Mouse (Mus musculus) liver, embryonic 11.5 days (tissue): ENCODE data around the gene Tnfsf9. TPM values are rescaled to one million over a fixed set of nuclear protein-coding genes. Genes with fewer than 3 reads are reported as not detected.

Experiments used
- ATAC-seq: fragments of 200-750 bp; cut with Nextera tagmentation; replicated peaks from 2 replicates; pipeline ENCODE4 v1.8.0; 2017; ENCODE audit warnings: moderate number of reproducible peaks, mild to moderate bottlenecking, moderate TSS enrichment, moderate library complexity; ENCODE audit not compliant: low FRiP score
- DNase-seq: peaks from one replicate; pipeline ENCODE4 v3.0.0-alpha.2; 2017; ENCODE audit warnings: low spot score
- H3K27ac ChIP-seq: fragments of 300-500 bp; sonication (generic); 2 replicates; pipeline ENCODE4 v1.5.1; 2014; ENCODE audit warnings: mild to moderate bottlenecking, low read depth, low read length, control low read depth
- H3K27me3 ChIP-seq: fragments of 300-500 bp; sonication (generic); replicated peaks from 2 replicates; pipeline ENCODE4 v1.6.1; 2014; ENCODE audit warnings: low read length, mixed read lengths; ENCODE audit not compliant: control insufficient read depth, insufficient read depth
- H3K36me3 ChIP-seq: fragments of 300-500 bp; sonication (generic); 2 replicates; pipeline ENCODE4 v1.6.1; 2014; ENCODE audit warnings: mild to moderate bottlenecking, low read length, moderate library complexity, mixed read lengths; ENCODE audit not compliant: control insufficient read depth, insufficient read depth
- H3K4me1 ChIP-seq: fragments of 300-500 bp; sonication (generic); replicated peaks from 2 replicates; pipeline ENCODE4 v1.6.1; 2014; ENCODE audit warnings: low read length, mixed read lengths; ENCODE audit not compliant: control insufficient read depth, insufficient read depth
- H3K4me2 ChIP-seq: fragments of 300-500 bp; sonication (generic); 2 replicates; pipeline ENCODE4 v1.6.1; 2014; ENCODE audit warnings: mild to moderate bottlenecking, control low read depth, moderate library complexity
- H3K4me3 ChIP-seq: fragments of 300-500 bp; sonication (generic); 2 replicates; pipeline ENCODE4 v1.5.1; 2014; ENCODE audit warnings: low read depth, low read length, control low read depth
- H3K9ac ChIP-seq: fragments of 300-500 bp; sonication (generic); 2 replicates; pipeline ENCODE4 v1.6.1; 2014; ENCODE audit warnings: low read depth, low read length, control low read depth
- H3K9me3 ChIP-seq: fragments of 300-500 bp; sonication (generic); 2 replicates; pipeline ENCODE4 v1.6.1; 2016; ENCODE audit warnings: low read length, inconsistent platforms, mixed read lengths; ENCODE audit not compliant: control insufficient read depth
- WGBS: fragments of 180-500 bp; shearing (Covaris S2); extraction: QIAGEN DNeasy Blood & Tissue Kit; methylation state at CpG from one replicate; pipeline ENCODE4 v1.1.7; 2014; 5-methylcytosine and 5-hydroxymethylcytosine counted together
- polyA plus RNA-seq: library from polyadenylated mRNA; unstranded; fragments of >200 nt; fragmentation: Nextera tagmentation; extraction: Ambion mirVana; gene quantifications from 2 replicates; pipeline ENCODE4 v1.2.1, GENCODE M21; 2014

The Tnfsf9 gene
- polyA plus RNA-seq, 1 experiment from 2014 or later, result 5.4 TPM

DNA sequence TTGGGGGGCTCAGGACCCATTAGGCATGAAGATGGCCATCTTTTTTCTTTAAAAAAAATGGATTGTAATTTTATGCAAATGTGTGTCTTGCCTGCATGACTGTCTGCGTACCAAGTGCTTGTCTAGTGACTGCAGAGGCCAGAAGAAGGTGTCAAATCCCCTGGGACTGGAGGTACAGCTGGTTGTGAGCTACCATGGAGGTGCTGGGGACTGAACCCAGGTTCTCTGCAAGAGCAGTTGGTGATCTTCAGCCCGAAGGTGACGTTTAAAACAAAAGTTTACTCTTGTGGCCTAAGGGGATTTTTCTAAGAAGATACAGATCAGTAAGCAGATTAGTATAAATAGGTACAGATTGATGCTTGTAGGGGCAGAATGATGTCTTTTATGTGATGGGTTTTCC, 30.5 kb downstream of the Tnfsf9 start:
- H3K9me3 ChIP-seq, result no peaks in the 10 kb centered on the region
- no peak overlapping the region for H3K9ac ChIP-seq
- no peak overlapping the region for H3K4me2 ChIP-seq
- DNase-seq (no peak), ATAC-seq (no peak)
- H3K27ac ChIP-seq, result no peak overlapping the region
- H3K4me1 ChIP-seq, result peaks cover 7% of the 10 kb centered on the region; the same call in 1 of the 2 replicates
- no peak overlapping the region for H3K4me3 ChIP-seq
- no peaks in the 10 kb centered on the region for H3K27me3 ChIP-seq
- no peaks in the 10 kb centered on the region for H3K36me3 ChIP-seq
- WGBS, result 78% methylated on average over 3 of the region's 3 CpGs

DNA sequence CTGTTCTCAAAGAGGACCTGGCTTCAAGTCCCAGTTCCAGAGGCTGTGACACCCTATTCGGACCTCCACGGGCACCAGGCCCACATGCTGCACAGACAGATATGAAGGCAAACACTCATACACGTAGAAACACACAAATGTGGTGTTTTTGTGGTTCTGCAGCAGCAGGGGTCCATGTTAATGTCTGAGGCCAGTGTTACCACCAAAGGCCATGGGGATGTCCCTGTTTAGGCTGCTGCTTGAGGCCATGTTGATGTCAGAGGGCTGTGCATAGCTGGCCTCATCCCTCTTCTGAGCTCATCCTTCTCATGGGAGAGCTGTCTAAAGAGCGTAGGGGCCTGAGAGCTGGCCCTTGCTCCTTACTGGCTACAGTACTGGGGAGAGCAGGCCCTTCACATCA, 33.6 kb downstream of the Tnfsf9 start:
- no peak overlapping the region for H3K27ac ChIP-seq
- H3K36me3 ChIP-seq, result no peaks in the 10 kb centered on the region
- no peak overlapping the region for H3K4me2 ChIP-seq
- no peaks in the 10 kb centered on the region for H3K9me3 ChIP-seq
- no peak for DNase-seq
- 0 out of 2 replicates have a peak, but pooled peaks cover 4% of the 10 kb centered on the region for H3K4me1 ChIP-seq
- no peak overlapping the region for H3K9ac ChIP-seq
- 76% methylated on average over 4 of the region's 4 CpGs for WGBS
- H3K27me3 ChIP-seq, result no peaks in the 10 kb centered on the region
- no peak for ATAC-seq
- H3K4me3 ChIP-seq, result no peak overlapping the region

GRCm38 (mm10) chr17:57139708-57140107, 34.6 kb downstream of the Tnfsf9 start:
- Histone ChIP-seq H3K9me3 (no peaks in the 10 kb centered on the region), H3K36me3 (no peaks in the 10 kb centered on the region), H3K27ac (no peak overlapping the region), H3K9ac (no peak overlapping the region), H3K27me3 (no peaks in the 10 kb centered on the region), H3K4me2 (no peak overlapping the region), H3K4me1 (no peaks in the 10 kb centered on the region), H3K4me3 (no peak overlapping the region)
- WGBS, result 54% methylated on average over 3 of the region's 3 CpGs
- ATAC-seq (no peak), DNase-seq (no peak)

GRCm38 (mm10) chr17:57143704-57144103, 38.6 kb downstream of the Tnfsf9 start:
- H3K4me3 ChIP-seq, result no peak overlapping the region
- H3K9ac ChIP-seq, result no peak overlapping the region
- 75% methylated on average over 3 of the region's 3 CpGs for WGBS

DNA sequence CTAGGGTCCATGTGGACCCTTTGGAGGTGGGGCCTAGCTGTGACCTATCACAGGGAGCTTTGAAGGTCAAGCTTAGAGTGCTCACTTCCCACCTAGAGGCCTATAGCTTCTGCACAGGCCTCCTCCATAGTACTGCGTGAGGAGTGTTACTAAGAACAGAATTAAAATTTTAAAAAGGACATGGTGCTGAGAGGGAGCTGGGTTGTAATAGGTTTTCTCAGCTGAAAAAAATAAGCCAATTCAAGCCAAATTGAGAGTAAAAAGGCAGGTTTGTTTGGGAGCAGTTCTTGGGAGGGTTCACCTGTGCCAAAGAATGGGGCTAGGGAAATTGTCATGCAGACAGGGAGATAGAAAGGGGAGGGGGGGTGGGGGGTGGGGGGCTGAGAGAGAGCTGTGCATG, 40.0 kb downstream of the Tnfsf9 start:
- no peaks in the 10 kb centered on the region for H3K36me3 ChIP-seq
- ATAC-seq (no peak), DNase-seq (no peak)
- no peak overlapping the region for H3K4me3 ChIP-seq
- H3K27ac ChIP-seq, result no peak overlapping the region
- no peaks in the 10 kb centered on the region for H3K4me1 ChIP-seq
- no peak overlapping the region for H3K4me2 ChIP-seq
- H3K9me3 ChIP-seq, result no peaks in the 10 kb centered on the region
- 82% methylated on average over 1 of the region's 1 CpGs for WGBS
- peaks cover 42% of the 10 kb centered on the region for H3K27me3 ChIP-seq
- H3K9ac ChIP-seq, result no peak overlapping the region

More at GRCm38 (mm10) chr17:57143704-57144103, 38.6 kb downstream of the Tnfsf9 start:
- ATAC-seq (no peak), DNase-seq (no peak)
- Histone ChIP-seq H3K4me1 (no peaks in the 10 kb centered on the region), H3K27ac (no peak overlapping the region), H3K9me3 (no peaks in the 10 kb centered on the region), H3K36me3 (no peaks in the 10 kb centered on the region), H3K27me3 (peaks cover 28% of the 10 kb centered on the region), H3K4me2 (no peak overlapping the region)

- Histone ChIP-seq H3K9me3 (no peaks in the 10 kb centered on the region), H3K27ac (no peak overlapping the region), H3K4me3 (no peak overlapping the region), H3K9ac (no peak overlapping the region), H3K36me3 (no peaks in the 10 kb centered on the region), H3K4me2 (no peak overlapping the region), H3K27me3 (peaks cover 52% of the 10 kb centered on the region), H3K4me1 (no peaks in the 10 kb centered on the region)
- WGBS, result 50% methylated on average over 4 of the region's 4 CpGs
- DNase-seq (no peak), ATAC-seq (no peak)
Measured at GRCm38 (mm10) chr17:57148343-57148742, 43.2 kb downstream of the Tnfsf9 start.

DNA sequence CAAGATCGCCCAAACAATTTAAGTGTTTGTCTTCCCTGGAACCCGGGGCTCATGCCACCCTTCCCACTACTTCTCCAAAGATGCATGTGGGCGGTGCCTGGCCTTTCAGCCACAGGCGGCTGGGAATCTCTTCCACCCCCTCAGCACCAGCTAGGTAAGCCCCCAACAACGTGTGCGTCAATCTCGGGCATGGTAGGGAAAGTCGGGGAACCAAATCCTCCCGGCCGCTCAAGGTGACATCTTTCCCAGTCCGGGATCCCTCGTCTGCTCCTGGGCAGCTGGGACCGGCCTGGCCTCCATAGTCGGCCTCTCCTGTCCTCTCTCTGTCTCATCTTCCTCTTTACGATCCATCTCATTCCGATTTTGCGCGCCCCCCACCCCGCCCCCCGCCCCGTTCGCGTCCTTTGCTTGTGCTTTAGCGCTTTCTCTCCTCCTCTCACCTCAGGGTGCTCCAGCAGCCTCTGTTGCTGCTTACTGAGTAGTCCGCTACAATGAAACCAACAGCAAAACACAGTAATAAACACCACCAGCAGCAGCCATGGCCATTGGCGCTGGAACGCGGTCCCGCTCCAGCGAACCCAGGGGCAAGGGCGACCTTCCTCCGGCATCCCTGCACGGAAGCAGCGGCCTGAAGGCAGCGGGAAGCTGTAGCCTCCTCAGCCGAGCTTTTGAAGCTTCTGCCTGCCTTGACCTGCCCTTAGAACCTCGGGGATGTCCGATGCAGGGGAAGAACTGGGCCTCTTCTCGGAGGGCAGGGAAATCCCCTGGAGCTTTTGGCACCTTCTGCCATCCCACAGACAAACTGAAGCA, 44.1 kb downstream of the Tnfsf9 start, which contains the start of gene Cd70:
Cd70 (minus strand) TSS at position 784 of the 810 bp plus-strand sequence.
- DNase-seq, result peak; percentile 37
- Histone ChIP-seq H3K4me2 (peak within 1 kb of the TSS; percentile 42), H3K27ac (no peak within 1 kb of the TSS), H3K9ac (no peak within 1 kb of the TSS), H3K27me3 (peaks cover 52% of the 10 kb centered on the region), H3K9me3 (no peaks in the 10 kb centered on the region), H3K4me3 (peak within 1 kb of the TSS; percentile 22), H3K36me3 (no peaks in the 10 kb centered on the region), H3K4me1 (no peaks in the 10 kb centered on the region)
- ATAC-seq, result no peak
- 6% methylated on average over 38 of the region's 39 CpGs for WGBS

- ATAC-seq, result no peak
- Histone ChIP-seq H3K9ac (no peak overlapping the region), H3K36me3 (no peaks in the 10 kb centered on the region), H3K27ac (no peak overlapping the region), H3K4me1 (no peaks in the 10 kb centered on the region), H3K9me3 (no peaks in the 10 kb centered on the region), H3K4me2 (no peak overlapping the region), H3K27me3 (peaks cover 31% of the 10 kb centered on the region), H3K4me3 (no peak overlapping the region)
- WGBS, result 80% methylated on average over 6 of the region's 6 CpGs
- no peak for DNase-seq
Measured at GRCm38 (mm10) chr17:57153006-57153405, 47.9 kb downstream of the Tnfsf9 start.

GRCm38 (mm10) chr17:57153787-57154186, 48.7 kb downstream of the Tnfsf9 start:
- Histone ChIP-seq H3K27me3 (peaks cover 23% of the 10 kb centered on the region), H3K36me3 (no peaks in the 10 kb centered on the region), H3K4me2 (no peak overlapping the region), H3K27ac (no peak overlapping the region), H3K4me3 (no peak overlapping the region), H3K4me1 (no peaks in the 10 kb centered on the region), H3K9ac (no peak overlapping the region), H3K9me3 (no peaks in the 10 kb centered on the region)
- 75% methylated on average over 4 of the region's 4 CpGs for WGBS
- DNase-seq, result no peak
- ATAC-seq, result no peak
